Mouse (Mus musculus): ENCODE results near the gene 1810037I17Rik.

1810037I17Rik gene

DNA sequence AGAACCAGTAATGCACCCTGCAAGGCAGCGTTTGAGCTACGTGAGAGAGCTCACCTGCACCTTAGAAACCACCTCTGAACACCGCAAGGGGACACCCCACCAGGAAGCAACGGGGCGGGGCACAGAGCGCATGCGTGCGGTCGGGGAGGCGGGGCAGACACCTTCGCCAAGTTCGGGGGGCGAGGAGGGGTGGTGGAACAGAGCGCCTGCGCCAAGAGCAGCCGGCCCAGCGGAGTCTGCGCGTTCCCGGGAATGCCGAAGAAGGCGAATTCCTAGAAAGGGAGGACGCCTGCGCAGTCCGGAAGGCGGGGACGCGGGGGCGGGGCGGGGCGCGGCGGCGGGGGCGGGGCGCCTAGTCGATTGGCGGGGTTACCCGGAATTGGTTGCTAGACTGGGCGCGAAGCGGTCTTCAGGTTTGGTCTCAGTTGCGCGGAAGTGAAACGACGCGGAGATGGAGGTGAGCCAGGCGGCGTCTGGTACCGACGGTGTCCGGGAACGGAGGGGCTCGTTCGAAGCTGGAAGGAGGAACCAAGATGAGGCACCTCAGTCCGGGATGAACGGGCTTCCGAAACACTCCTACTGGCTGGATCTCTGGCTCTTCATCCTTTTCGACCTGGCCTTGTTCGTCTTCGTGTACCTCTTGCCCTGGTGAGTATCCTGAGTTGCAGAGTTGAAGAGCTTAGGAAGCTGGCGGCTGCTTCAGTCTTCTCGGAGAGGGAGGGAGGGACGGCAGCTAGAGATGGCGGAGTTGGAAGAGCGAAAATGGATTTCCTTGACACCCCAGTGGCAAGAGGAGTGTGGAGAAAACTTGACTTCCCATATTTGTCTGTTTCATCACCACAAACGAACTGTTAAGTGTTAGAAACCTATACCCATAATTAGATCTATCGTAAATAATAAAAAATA lies at the start of gene 1810037I17Rik:
Gene 1810037I17Rik, plus strand, starts transcription at position 195 of the 906 bp plus-strand sequence.
- DNase-seq, result peak; percentile 95

DNA sequence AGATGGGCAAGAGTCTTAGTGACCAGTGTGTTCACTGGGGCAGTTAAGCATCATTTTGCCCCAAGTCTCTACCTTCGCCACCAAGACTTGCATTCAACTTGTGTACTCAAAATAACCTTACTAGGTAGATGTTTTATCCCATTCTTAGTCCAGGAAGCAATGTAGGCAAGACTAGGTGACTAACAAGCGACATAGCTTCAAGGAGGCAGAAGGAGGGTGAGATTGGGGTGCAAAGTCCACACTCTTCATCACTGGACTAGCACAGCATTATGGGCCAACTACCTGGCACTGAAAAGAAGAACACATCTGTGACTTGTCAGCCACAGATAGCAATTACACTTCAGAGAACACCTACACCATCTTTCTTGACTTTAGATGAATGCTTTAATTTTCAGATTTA lies 47.1 kb upstream of the 1810037I17Rik start:
- DNase-seq, result no peak

DNA sequence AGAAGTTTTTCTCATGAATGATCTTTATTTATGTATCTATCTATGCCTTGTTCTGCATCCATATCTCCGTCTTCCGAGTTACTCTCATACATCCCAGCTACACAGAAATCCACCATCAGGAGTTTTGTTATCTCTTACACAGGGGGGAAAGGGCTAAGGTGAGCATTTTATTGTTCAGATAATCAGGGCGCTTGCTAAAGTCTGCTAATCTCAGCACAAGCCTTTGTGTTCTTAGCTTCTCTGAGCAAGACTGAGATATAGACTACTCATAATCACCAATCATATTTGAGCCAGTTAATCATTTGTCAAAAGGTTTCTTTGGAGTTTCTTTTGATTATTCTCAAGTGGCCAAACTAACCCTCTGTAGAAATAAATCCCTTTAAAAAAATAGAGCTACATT lies 46.5 kb upstream of the 1810037I17Rik start:
- no peak for DNase-seq

DNA sequence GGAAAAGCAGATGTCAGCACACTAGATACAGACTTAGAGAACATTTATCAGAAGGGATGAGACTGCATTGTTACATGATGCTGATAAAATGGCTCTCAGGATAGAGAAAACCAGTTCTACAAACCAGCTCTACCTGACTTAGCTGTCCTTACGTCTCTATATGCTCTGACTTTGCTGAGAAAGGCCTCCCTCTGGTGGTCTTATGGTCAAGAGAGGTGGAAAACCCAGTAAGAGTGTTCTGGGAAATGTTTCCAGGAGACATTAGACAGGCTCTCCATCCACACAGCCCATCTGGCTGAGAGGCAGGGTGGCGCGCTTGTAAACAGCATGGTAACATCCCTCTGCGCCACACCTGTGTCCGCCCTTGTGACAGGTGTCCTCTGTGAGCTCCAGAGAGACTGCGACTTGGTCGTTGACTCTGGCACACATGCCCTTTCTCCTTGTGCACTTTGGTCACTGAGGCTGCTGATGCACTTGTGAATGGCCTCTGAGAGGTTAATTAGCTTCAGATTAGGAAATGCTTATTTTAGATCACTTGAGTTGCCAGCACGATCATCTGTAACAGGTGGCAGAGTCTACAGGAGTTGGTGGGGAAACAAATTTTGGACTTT lies 45.2 kb upstream of the 1810037I17Rik start:
- DNase-seq, result no peak

DNA sequence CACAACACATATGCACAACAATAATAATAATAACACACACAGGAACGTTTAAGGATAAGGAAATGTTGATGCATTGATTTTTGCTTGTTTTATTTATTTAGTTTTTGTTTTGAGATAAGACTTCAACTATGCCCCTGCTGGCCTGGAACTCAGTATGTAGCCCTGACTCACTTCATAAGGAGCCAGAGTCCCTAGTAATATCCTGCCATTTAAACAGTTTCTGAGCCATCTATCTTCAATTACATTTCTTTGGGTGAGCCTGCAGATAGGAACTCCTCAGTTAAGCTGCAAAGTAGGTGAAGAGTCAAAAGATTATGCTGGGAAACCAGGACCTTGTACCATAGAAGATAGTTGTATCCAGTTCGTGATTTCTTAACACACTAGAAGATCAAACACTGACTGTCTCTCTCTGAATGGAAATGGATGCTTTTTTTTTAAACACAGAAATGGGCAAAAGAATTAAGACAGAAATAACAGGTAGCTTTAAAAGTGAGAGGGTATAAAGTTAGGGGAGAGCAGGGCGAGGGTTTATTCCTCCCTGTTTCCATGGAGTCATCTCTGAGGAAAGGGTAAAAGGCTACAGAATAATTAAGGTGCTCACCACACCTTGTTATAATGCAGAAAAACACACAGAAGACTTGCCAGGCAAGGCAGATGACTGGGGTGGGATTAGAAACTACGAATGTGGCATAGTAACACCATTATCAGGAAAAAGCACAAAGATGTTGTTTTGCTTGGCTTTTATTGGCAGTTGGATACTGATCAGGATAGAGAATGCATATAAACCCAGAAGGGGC lies 36.3 kb upstream of the 1810037I17Rik start:
- DNase-seq, result no peak

DNA sequence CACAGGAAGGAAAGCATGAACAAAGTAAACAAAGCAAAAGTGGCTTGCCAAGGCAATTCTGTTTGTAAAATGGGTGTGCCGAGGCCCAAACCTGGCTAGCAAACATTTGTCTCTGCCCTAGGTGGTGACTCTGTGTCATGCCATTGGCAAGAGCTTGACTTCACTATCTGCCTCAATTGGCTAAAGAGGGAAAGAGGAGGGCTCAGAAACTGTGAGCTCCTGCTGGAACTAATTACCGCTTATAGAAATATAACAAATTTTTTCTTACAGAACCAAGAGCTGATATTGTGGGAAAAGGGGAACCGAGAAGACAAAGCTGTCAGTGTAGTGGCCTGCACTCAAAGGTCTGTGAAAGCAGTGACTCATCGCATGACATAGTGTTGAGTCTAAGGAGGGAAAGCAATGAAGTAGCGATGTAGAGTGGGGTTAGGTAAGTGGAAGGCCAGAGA lies 35.6 kb upstream of the 1810037I17Rik start:
- no peak for DNase-seq

DNA sequence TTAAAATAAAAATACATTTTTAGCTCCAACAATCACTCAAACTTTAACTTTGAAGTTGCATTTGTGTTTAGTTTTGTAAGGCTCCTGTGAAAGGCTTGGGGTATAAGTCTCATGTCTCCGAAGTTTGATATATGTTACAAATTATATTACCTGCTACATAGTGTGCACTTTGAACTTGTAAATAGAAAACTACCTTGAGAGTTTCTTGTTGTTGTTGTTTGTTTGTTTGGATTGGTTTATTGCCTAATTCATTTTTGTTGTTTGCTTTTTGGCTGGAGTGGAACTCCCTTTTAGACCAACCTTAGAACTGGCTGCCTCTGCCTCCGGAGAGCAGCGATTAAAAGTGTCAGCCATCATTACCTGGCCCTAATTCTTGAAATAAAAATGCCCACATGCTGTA lies 29.2 kb upstream of the 1810037I17Rik start, which contains the start of gene Fabp2:
Gene Fabp2, plus strand, starts transcription at position 301 of the 400 bp plus-strand sequence.
- DNase-seq, result no peak

DNA sequence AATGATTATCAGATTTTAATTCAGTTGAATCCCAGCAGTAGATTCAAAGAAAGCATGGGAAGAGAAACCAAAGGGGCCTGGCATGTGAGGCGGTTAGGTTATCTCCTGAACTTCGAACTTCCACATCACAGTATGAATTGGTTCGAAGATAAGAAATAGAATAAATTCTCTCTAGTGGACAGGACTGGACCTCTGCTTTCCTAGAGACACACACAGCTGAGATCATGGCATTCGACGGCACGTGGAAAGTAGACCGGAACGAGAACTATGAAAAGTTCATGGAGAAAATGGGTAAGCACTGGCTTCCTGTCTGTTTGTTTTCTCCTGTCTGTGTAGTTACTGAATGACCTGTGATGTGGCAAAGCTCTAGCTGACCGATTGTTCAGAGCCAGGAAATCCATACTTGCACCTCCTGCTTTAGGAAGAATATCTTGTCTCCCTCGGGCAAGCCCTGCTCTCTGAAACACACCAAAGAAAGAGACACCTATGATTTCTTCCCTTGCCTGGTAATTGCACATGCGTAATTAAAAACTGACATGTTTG lies 28.7 kb upstream of the 1810037I17Rik start:
- DNase-seq, result no peak

DNA sequence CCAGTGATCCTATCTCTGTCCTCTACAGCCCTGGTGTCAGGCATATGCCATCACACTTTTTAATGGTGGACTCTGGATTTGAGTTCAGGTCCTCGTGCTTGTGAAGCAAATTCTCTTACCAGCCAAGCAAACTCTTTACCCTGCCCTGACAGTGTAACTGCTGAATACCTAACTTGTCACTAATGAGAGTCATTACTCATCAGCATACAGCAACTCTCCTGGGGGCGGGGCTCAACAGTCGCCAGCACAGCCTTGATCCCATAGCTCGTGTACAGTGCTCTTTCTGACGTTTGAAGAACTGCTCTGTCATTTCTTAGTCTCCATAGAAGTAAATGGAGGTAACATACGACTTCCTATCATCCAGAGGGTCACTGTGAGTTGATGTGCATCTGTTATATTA lies 25.7 kb upstream of the 1810037I17Rik start:
- no peak for DNase-seq

DNA sequence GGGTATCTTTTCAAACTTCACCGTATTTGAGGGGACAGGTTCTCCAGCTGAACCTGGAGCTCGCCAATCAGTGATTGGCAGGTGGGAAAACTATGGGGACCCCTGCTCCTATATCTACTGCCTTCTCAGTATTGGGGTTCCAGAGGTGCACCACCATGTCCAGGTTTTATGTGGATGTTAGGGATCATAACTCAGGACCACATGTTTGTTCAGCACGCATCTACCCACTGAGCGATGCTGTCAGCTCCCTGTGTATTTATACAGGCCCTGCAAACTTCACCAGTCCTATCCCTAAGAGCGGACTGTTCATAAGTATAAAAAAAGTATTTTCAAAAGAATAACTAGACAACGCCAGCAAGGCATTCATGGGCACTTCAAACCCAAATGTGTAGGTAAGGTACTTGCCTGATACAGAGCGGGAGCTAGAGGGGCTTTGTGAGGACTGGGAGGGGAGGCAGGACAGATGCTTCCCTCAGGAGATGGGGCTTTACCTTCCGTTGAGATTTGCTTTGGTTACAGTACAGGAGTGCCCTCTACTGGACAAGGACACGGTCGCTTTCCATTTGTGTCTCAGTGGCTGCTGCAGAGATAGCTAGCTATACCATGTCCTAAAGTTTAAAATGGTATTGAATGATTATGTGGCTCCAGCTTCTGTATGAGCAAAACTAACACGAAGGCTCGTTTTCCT lies 20.1 kb upstream of the 1810037I17Rik start:
- DNase-seq, result peak; percentile 11

DNA sequence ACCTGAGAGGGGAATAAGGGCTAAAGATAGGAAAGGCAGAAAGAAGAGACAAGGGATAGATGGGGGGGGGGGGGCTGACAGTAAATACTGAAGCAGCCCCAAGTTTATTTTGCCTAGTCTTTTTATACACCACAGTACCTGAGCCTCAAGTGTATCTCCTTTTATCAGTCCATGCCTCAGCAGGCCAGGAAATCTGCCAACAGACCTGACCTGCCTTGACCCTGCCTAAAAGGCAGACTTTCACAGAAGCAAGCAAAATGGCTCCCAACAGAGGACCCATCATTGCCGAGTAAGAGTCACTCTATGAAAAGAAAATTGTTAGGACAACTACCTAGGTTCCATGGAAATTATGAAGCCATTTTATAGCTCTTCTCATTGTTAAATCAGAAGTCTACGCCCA lies 16.2 kb upstream of the 1810037I17Rik start:
- no peak for DNase-seq

DNA sequence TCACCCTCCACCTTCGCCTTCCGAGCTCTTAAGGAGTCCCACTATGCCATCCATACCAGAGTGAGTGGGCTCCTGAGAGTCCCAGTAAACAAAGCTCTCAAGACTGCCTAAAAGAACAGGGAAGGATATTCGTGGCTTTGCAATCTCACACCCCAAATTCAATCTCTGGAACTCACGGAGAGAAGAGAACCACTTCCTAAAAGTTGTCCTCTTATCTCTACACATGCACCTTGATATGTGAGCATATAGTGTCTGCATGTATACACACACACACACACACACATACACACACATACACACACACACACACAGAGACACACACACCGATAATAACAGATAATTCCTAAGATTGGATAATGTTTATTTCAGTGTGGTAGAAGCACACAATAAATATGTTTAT lies 8.5 kb upstream of the 1810037I17Rik start:
- DNase-seq, result no peak

DNA sequence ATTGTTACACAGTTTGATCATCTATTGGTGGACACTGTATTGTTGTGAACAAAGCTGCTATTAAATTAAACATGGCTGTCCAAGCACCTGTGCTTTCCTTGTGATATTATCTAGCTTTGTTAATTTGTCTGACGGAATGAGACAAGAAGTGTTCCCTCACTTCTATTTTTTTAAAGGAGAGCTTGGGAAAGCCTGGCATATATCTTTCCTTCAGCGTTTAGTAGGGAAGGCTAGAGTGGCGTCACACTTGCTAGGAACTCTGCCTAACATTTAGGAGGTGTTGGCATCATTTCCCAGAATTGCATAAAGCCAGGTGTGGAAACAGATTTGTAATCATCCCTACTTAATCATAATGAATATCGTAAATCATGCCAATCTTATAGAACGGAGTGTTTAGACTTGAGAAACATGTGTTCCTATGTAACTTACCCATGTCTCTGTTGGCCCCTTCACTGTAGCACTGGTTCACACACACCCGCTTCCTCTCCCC lies 7.8 kb upstream of the 1810037I17Rik start:
- DNase-seq, result no peak

DNA sequence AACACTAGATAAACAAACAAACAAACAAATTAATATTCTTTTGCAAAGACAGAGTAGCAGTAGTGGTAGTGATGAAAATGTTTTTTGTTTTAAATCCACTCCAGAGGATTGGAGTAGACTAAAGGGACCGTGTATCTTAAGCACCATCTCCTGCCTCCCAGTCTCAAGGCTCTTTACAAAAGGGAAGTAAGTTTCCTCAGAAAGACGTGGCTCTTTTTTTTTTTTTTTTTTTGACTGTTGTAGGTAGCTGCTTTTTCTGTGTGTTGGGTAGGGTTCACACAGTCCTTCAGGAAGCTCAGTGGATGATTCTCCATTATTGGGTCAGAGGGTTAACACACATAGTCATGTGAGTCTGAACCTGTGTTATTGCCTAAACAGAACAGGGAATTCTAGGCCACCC lies 5.3 kb upstream of the 1810037I17Rik start:
- DNase-seq, result no peak

DNA sequence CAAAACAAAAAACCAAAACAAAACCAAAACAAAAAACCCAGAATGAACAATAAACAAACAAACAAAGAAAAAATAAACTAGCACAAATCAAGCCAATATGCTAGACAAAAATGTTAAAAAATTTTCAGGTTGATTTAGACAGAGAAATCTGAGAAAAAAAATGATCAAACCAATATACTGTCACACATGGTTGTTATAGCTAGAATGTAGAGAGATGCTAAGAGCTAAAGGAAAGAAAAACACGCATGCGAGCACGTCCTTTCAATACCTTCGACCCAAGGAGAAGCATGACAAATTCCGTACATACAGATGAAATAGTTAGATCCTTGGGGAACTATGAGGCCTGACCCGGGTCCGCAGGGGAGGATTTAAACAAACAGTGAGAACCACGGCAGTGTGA lies 4.7 kb upstream of the 1810037I17Rik start, which contains the start of gene Gm10959:
Gene Gm10959, minus strand, starts transcription at position 101 of the 400 bp plus-strand sequence.
- DNase-seq, result no peak

DNA sequence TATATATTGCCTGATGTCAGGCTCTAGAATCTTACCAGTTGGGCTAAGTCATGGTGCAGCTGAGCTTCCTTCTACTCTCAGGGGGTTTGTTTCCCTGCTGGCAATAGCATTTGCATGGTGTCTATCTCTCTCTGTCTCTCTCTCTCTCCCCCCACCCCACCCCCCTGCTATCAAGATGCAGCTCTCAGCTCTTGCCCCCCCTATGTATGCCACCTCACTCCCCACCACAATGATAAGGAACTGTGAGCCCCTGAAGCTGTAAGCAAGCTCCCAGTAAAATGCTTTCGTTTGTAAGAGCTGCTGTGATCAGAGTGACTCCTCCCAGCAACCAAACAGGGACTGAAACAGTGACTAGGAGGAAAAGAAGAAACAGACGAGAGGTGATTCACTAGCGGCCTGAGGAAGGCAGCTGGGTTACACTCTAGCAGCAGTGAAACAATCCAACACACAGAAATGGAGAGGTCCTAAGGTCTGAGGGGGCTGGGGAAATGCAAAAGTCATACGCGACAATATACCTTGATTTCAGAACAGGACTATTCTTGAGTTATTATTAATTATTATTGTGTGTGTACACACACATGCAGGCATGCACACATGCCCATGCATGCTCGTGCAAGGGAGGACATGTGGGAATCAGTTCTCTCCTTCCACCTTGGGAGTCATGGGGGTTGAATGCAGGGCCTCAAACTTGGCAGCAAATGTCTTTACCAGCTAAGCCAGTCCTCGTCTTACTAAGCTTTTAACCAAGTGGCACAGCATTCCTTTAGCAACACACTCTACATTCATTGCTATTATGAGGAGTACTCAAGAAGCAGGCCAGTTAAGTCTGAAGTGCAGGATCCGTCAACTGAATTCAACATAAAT lies 3.2 kb upstream of the 1810037I17Rik start:
- DNase-seq, result no peak

DNA sequence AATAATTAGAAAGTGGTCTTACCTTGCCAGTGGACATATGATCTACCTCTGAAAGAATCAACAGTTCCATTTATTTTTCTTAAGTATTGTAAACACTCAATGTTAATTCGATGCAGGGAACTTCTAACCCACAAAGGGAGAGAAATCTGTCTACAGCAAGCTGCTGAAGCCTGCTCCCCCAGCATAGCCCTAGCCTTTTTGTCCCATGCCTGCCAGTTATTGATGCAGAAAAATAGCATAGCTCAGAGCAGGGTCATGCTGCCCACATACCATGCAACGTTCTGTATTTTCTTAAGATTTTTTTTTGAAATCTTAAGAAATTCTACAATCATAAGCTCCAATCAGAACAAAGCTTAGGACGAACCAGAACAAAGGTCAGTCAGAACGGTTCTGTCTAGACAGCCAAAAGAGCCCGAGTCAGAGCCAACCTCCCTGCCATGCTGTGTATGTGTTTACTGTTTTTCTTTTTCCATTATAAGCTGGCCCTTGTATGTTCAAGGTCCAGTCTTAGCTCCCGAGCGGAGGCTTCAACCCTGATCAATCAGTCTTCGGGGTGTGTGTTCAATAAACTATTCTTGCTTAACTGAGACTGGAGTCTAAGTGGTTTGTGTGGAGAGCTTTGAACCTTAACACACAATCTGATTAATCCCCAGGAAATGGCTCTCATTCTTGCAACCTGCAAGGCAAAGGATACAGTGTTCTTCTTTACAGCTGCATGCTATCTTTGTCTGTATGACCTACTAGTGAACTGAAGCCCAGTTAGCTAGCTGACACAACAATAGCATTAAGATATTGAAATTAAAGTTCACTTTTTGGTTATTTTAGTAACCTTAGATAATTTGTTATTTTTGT lies 2.1 kb upstream of the 1810037I17Rik start:
- DNase-seq, result no peak

DNA sequence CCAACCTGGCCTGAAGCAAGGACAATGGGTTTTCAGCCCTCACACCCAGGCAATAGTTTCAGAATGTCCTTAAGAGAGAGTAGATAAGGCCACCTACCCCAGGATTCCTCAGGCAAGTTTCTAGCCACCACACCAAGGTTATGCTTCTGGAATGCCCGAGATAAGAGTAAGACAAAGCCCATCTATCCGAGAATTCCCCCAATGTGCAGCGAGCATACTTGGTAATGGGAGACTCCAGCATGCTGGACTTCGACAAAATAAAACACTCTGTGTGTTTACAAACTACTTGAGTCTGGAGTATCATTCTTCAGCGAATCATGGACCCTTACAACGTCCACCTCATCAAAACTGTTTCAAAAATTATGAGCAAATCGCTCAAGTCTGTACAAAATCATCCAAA lies 856 bp upstream of the 1810037I17Rik start:
- no peak for DNase-seq

DNA sequence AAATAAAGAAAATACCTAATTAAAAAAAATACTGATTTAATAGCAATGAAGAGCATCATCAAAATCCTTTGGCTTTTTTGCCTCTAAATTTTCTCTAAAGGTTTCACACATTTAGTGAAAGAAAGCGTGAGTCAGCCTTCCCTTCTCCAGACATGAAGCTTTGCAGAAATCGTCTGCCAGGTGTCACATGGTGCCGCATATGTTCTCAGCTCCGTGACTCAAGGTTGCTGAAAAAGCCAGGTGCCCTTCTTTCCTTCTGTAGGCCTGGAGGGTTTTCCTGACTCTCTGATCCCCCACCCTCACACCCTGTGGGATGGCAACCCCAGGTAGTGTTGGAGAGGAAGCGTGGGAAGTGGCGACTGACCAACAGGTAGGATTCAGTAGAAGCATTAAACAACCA lies 5.7 kb downstream of the 1810037I17Rik start:
- no peak for DNase-seq

DNA sequence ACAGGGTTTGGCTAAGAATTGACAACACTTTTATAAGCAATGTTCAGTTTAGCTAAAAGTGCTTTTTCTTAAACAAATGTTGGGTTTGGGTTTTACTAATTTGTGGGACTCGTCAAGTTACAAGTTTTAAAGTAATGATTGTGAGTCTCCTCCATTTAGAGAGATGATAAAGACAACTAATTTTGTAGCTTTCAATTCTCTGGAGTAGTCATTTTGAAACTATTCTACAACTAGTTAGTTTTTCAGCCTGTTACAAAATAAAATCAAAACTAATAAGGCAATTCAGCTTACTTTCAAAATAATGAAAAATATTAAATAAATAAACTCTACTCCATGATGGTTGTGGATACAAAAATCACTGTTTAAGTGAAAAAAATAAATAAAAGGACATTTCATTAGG lies 8.5 kb downstream of the 1810037I17Rik start:
- no peak for DNase-seq

Data from cerebellum, adult 8-10 months (tissue).